Mouse (Mus musculus): ENCODE data around the gene Retnlg.

DNA sequence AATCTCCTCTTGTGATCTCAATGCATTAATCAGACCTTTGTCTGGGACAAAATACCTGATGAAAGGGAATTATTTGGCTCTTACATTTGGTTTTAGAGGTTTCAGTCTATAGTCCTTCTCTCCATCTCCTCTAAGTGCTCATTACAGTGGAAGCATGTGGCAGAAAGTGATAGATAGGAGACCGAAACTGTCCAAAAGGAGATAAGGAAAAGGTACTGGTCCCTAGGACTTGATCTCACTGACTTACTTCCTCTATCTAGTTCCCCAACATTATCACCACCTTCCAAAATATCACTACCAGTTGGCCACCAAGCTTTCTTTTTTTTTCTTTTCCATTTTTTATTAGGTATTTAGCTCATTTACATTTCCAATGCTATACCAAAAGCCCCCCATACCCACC lies 38.8 kb downstream of the Retnlg start:
- TF ChIP-seq EP300 (IDR thresholded peaks at IDR 0.05; ENCODE audit: insufficient read depth, low read depth, low read length) (no peak), POLR2A (IDR thresholded peaks at IDR 0.05; ENCODE audit: insufficient read depth, low read depth, low read length) (no peak)

Data from heart, adult 2 months (tissue).